Mouse (Mus musculus) CD4-positive naive resting alpha-beta T cell, adult 76 days (primary cell): ENCODE data around the gene Olfr90. TPM values are rescaled to one million over a fixed set of nuclear protein-coding genes. Genes with fewer than 3 reads are reported as not detected.

Experiments used
- total RNA-seq: library from RNA; stranded (reverse); gene quantifications from one replicate; pipeline ENCODE4 v1.2.4, GENCODE M21; 2023

Gene Olfr90
- 0.21 TPM for total RNA-seq

GRCm38 (mm10) chr17:37088399-37088798 is at the start of gene Olfr90:
Olfr90 (minus strand) TSS chr17:37088499.

DNA sequence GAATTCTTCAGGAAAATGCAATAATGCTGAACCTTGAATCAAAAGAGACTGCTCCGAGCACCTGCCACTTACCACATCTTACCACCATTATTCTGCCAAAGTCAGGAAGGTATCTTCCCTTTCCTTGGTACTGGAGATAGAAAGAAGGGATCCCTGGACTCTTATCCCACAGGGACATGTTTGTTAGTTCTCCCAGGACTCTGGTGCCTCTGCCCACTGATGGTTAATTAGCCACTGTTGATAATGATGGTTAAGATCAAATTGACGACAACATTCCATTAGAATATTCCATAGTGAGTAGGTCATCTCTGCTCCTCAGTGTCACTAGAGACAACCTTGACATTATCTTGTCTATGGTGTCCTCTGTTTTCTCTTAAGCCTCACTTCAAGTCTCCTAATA is 31.7 kb upstream of the Olfr90 start, which contains the start of gene Olfr92:
Olfr92 (minus strand) TSS at position 101 of the 400 bp plus-strand sequence.

GRCm38 (mm10) chr17:37098178-37098577 is 9.9 kb upstream of the Olfr90 start, which contains the start of gene Olfr91:
Olfr91 (minus strand) TSS chr17:37098278.

GRCm38 (mm10) chr17:37045611-37046311 is 42.5 kb downstream of the Olfr90 start, which contains the start of gene Gabbr1:
Gabbr1 (plus strand) TSS chr17:37045966.

Other genes starting within 250 kb of the Olfr90 start
- gene Trim15, start 221.3 kb downstream of the Olfr90 start, total RNA-seq: not detected
- 2.6 TPM for gene Trim10, start 218.9 kb downstream of the Olfr90 start, total RNA-seq
- gene Trim40, start 198.4 kb downstream of the Olfr90 start, total RNA-seq: not detected
- gene Trim31, start 190.4 kb downstream of the Olfr90 start, total RNA-seq: not detected
- gene Rnf39, start 145.6 kb downstream of the Olfr90 start, total RNA-seq: 1.4 TPM
- 70.8 TPM for gene Ppp1r11, start 136.8 kb downstream of the Olfr90 start, total RNA-seq
- gene Znrd1, start 129.9 kb downstream of the Olfr90 start, total RNA-seq: 64.3 TPM
- 1.7 TPM for gene Znrd1as, start 129.9 kb downstream of the Olfr90 start, total RNA-seq
- gene 2410137M14Rik, start 107.3 kb downstream of the Olfr90 start, total RNA-seq: not detected
- not detected for gene H2-M5, start 99.0 kb downstream of the Olfr90 start, total RNA-seq
- gene Zfp57, start 87.3 kb downstream of the Olfr90 start, total RNA-seq: not detected
- gene Mog, start 65.1 kb downstream of the Olfr90 start, total RNA-seq: not detected
- gene Gabbr1, start 42.5 kb downstream of the Olfr90 start, total RNA-seq: 112 TPM
- gene Olfr91, start 9.8 kb upstream of the Olfr90 start, total RNA-seq: not detected
- gene Olfr92, start 31.6 kb upstream of the Olfr90 start, total RNA-seq: not detected
- not detected for gene Olfr93, start 73.0 kb upstream of the Olfr90 start, total RNA-seq
- gene Ubd, start 105.4 kb upstream of the Olfr90 start, total RNA-seq: not detected
- not detected for gene Olfr94, start 112.5 kb upstream of the Olfr90 start, total RNA-seq
- gene Olfr95, start 124.6 kb upstream of the Olfr90 start, total RNA-seq: not detected
- not detected for gene Olfr96, start 131.6 kb upstream of the Olfr90 start, total RNA-seq
- gene Olfr97, start 148.8 kb upstream of the Olfr90 start, total RNA-seq: not detected
- gene Olfr98, start 175.2 kb upstream of the Olfr90 start, total RNA-seq: not detected
- gene H2-M3, start 181.7 kb upstream of the Olfr90 start, total RNA-seq: 32.4 TPM
- gene Olfr99, start 195.0 kb upstream of the Olfr90 start, total RNA-seq: not detected
- not detected for gene Olfr101, start 215.8 kb upstream of the Olfr90 start, total RNA-seq
- gene Olfr102, start 228.6 kb upstream of the Olfr90 start, total RNA-seq: not detected